Mouse (Mus musculus) liver, embryonic 14.5 days (tissue): ENCODE results near the gene Angptl2. TPM values are rescaled to one million over a fixed set of nuclear protein-coding genes. Genes with fewer than 3 reads are reported as not detected.

Experiments
- ATAC-seq: fragments of 200-750 bp; cut with Nextera tagmentation; 2 replicates; pipeline ENCODE4 v1.8.0; 2017; ENCODE audit warnings: moderate number of reproducible peaks, mild to moderate bottlenecking, moderate library complexity; ENCODE audit not compliant: insufficient read depth
- DNase-seq, 3 experiments: peaks; one replicate each; pipeline ENCODE4 v3.0.0-alpha.2; 2012 to 2013; ENCODE audit warnings: low read depth in 3 of 3, low spot score in 3 of 3
- H3K27ac ChIP-seq: fragments of 300-500 bp; sonication (generic); 2 replicates; pipeline ENCODE4 v1.5.1; 2014; ENCODE audit warnings: moderate library complexity, mild to moderate bottlenecking, control low read depth, inconsistent platforms
- H3K27me3 ChIP-seq: fragments of 300-500 bp; sonication (generic); 2 replicates; pipeline ENCODE4 v1.6.1; 2014; ENCODE audit warnings: mild to moderate bottlenecking, low read length, moderate library complexity; ENCODE audit not compliant: control insufficient read depth, insufficient read depth
- H3K36me3 ChIP-seq: fragments of 300-500 bp; sonication (generic); replicated peaks from 2 replicates; pipeline ENCODE4 v1.6.1; 2014; ENCODE audit warnings: low read depth; ENCODE audit not compliant: control insufficient read depth, insufficient read depth
- H3K4me1 ChIP-seq, 2 experiments: fragments of 200-500 bp in 1 of 2; fragments of 300-500 bp in 1 of 2; sonication (generic) in 1 of 2; replicated peaks; 2 replicates each; pipeline ENCODE4 v1.6.1; 2012 to 2014; ENCODE audit warnings: antibody characterized with exemption in 1 of 2, inconsistent platforms in 1 of 2, low read length in 1 of 2; ENCODE audit not compliant: control insufficient read depth in 2 of 2, insufficient read depth in 2 of 2
- H3K4me2 ChIP-seq: fragments of 300-500 bp; sonication (generic); 2 replicates; pipeline ENCODE4 v1.6.1; 2014; ENCODE audit warnings: low read depth, mild to moderate bottlenecking, control low read depth, moderate library complexity
- H3K4me3 ChIP-seq, 2 experiments: fragments of 200-500 bp in 1 of 2; fragments of 300-500 bp in 1 of 2; sonication (generic) in 1 of 2; 2 replicates each; pipeline ENCODE4 v1.5.1; 2012 to 2014; ENCODE audit warnings: low read depth in 2 of 2, low read length in 2 of 2, mild to moderate bottlenecking in 2 of 2, control low read depth in 1 of 2, inconsistent platforms in 1 of 2, moderate library complexity in 1 of 2; ENCODE audit not compliant: insufficient read depth in 1 of 2
- H3K9ac ChIP-seq: fragments of 300-500 bp; sonication (generic); replicated peaks from 2 replicates; pipeline ENCODE4 v1.6.1; 2014; ENCODE audit warnings: mild to moderate bottlenecking, control low read depth, moderate library complexity
- H3K9me3 ChIP-seq: fragments of 300-500 bp; sonication (generic); 2 replicates; pipeline ENCODE4 v1.6.1; 2016; ENCODE audit warnings: low read length, mixed read lengths; ENCODE audit not compliant: control insufficient read depth
- CTCF ChIP-seq: IDR thresholded peaks from 2 replicates; pipeline ENCODE4 v1.5.1; 2016; ENCODE audit warnings: antibody characterized with exemption, low read depth, control low read depth
- EP300 ChIP-seq: IDR thresholded peaks from 2 replicates; pipeline ENCODE4 v1.6.1; 2016; ENCODE audit warnings: antibody characterized with exemption, low read depth
- WGBS: fragments of 180-500 bp; shearing (Covaris S2); extraction: QIAGEN DNeasy Blood & Tissue Kit; methylation state at CpG from one replicate; pipeline ENCODE4 v1.1.7; 2014; ENCODE audit not compliant: insufficient replicate concordance; 5-methylcytosine and 5-hydroxymethylcytosine counted together
- polyA plus RNA-seq, 2 experiments: library from polyadenylated mRNA; depleted of rRNA in 1 of 2; stranded (reverse) in 1 of 2; unstranded in 1 of 2; fragments of >200 nt; fragmentation: Nextera tagmentation in 1 of 2; extraction: Ambion mirVana in 1 of 2; gene quantifications; 2 replicates each; pipeline versions ENCODE4 v1.2.1 to v1.2.3; 2012 to 2014

The Angptl2 gene
- polyA plus RNA-seq, 2 experiments = 1.3 to 1.8 TPM

DNA sequence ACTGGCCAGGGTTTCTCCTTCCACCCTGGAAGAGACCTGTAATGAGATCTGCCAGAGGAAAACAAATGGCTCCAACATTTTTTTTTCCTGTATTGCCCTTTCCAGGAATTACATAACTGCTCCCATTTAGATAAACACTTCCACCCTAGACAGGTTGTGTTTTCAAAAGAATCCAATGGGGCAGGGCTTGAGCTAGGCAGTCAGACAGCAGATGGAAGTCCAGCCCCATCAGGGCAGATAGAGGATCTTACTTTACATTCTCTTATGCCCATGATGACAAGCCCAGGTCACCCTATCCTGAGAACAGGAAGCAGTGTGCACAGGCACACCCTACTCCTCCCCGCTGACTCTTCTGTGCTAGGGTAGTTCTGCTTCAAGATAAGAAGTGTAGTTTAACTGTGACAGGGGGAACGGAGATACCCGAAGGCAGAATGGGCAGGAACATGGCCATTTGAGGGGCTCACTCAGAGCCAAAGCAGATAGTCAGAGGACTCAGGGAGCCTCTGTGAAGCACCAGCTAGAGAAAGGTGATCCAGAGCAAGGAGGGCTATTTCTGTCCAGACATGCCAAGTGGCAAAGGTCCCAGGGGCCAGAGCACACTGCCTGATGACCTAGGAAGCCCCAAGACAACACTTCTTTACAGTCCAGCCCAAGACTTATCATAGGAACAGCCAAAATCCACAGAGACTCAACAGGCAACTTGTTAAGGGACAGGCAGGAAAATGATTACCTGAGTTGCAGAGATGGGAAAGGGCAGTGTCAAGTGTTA, 41.1 kb downstream of the Angptl2 start:
- H3K27me3 ChIP-seq = no peaks in the 10 kb centered on the region
- TF ChIP-seq EP300 = peak; percentile 50
- TF ChIP-seq CTCF = no peak
- H3K9ac ChIP-seq = no peak overlapping the region
- H3K9me3 ChIP-seq = no peaks in the 10 kb centered on the region
- whole genome bisulfite sequencing = 16% methylated on average over 3 of the region's 3 CpGs
- peaks cover 7 to 32% of the 10 kb centered on the region in 2 experiments; a peak in 3 of 4 replicates for H3K4me1 ChIP-seq
- H3K27ac ChIP-seq = 0 out of 2 replicates have a peak overlapping the region, but pooled peaks have one; percentile 2
- H3K4me2 ChIP-seq = peak overlapping the region; percentile 4; the same call in 1 of the 2 replicates
- no peak overlapping the region for H3K4me3 ChIP-seq
- ATAC-seq = peak; percentile 93
- no peaks in the 10 kb centered on the region for H3K36me3 ChIP-seq
- DNase-seq = peak; percentile 39 to 43 (median 40)

DNA sequence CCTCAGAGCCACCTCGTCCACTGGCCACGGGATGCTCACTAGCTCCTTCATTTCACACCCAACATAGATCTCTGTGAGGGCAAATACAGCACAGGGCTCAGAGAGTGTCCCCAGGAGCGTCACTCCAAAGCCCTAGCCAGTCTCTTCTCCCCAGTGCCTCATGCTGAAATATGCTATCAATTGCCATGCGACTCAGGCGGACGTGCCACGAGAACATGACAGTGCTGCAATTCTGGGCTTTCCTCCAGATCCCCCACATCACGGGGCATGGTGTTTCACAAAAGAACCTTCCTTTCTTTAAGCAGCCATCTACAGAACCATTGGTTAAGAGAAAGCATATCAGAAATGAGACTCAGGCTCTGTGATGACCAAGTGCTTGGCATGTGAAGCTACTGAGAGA, 44.9 kb downstream of the Angptl2 start:
- Histone ChIP-seq H3K4me2 (no peak overlapping the region), H3K4me3 (no peak overlapping the region), H3K4me1 (peaks cover 7 to 20% of the 10 kb centered on the region in 2 experiments; a peak in 3 of 4 replicates), H3K27me3 (no peaks in the 10 kb centered on the region), H3K36me3 (no peaks in the 10 kb centered on the region), H3K9ac (no peak overlapping the region), H3K27ac (no peak overlapping the region), H3K9me3 (no peaks in the 10 kb centered on the region)
- whole genome bisulfite sequencing = 72% methylated on average over 8 of the region's 8 CpGs
- TF ChIP-seq CTCF (no peak), EP300 (no peak)
- ATAC-seq = no peak
- no peak for DNase-seq

DNA sequence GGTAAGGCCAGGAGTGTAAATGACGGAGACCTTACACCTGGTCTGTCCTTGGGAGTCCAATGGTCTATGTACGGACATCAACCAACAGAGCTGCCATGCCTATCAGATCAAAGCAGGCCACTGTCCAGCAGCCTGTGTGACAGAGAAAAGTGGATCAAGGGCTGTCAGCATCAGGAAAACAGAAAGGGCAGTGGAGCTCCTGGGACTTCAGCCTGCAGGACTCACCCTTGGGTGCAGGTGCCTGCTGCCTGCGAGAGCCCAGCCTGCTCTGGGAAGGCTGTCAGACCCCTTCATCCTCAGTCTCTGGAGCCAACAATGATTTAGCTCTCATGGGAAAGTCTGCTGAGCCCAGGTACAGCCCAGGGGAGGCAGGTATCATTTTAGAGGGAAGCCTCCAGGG, 45.6 kb downstream of the Angptl2 start:
- no peak for ATAC-seq
- H3K4me1 ChIP-seq = peaks cover 5 to 14% of the 10 kb centered on the region in 2 experiments; a peak in 3 of 4 replicates
- 66% methylated on average over 3 of the region's 3 CpGs for WGBS
- no peak overlapping the region for H3K4me3 ChIP-seq
- no peaks in the 10 kb centered on the region for H3K36me3 ChIP-seq
- no peak overlapping the region for H3K4me2 ChIP-seq
- H3K9me3 ChIP-seq = no peaks in the 10 kb centered on the region
- H3K27me3 ChIP-seq = no peaks in the 10 kb centered on the region
- TF ChIP-seq CTCF (no peak), EP300 (no peak)
- H3K9ac ChIP-seq = no peak overlapping the region
- no peak for DNase-seq
- H3K27ac ChIP-seq = no peak overlapping the region

DNA sequence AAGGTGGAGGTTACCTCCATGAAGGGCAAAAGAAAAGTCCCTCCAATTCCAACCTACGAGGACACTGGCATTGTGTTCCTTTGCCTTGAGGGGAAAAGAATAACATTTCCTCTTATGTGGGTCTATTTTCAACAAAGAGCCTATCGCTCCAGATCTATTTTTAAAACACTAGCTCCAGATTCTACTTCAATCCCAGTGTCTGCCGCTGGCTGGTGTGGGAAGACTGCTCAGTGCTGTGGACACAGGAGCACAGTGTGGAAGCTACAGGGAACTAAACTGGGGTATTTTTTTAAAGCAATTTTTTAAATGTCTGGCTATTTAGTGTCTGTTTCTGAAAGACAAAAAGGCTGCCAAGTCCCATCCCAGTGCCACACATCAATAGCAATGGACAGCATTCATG, 49.9 kb downstream of the Angptl2 start:
- 55% methylated on average over 3 of the region's 3 CpGs for WGBS
- H3K27ac ChIP-seq = no peak overlapping the region

DNA sequence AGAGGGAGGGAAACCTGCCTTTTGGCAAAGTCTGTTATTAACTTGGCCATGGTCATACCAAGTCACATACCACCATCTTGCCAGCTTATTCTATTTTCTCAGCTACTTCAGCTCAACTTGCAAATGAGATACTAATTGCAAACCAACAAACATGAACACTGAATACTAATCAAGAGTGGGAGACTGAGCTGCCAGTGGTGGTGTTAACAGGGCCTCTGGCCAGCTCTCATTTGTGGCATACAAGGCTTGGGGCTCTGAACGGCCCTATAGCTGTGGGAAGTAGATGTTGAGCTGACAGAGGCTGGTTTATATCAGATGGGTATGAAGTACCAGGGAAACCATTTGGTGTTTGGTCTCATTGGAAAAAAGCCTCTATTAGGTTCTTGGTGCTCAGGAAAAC, 51.2 kb downstream of the Angptl2 start:
- DNase-seq (no peak), ATAC-seq (no peak)
- Histone ChIP-seq H3K27me3 (no peaks in the 10 kb centered on the region), H3K4me2 (no peak overlapping the region), H3K4me1 (no peaks in the 10 kb centered on the region; a peak in 2 of 4 replicates), H3K27ac (no peak overlapping the region), H3K4me3 (no peak overlapping the region), H3K9me3 (no peaks in the 10 kb centered on the region), H3K9ac (no peak overlapping the region), H3K36me3 (no peaks in the 10 kb centered on the region)
- no peak for TF ChIP-seq EP300
- TF ChIP-seq CTCF = no peak
- WGBS = 52% methylated on average over 1 of the region's 1 CpGs

More for the DNA sequence above, 49.9 kb downstream of the Angptl2 start:
- no peak overlapping the region for H3K4me2 ChIP-seq
- H3K36me3 ChIP-seq = no peaks in the 10 kb centered on the region
- TF ChIP-seq CTCF (no peak), EP300 (no peak)
- no peaks in the 10 kb centered on the region for H3K9me3 ChIP-seq
- H3K9ac ChIP-seq = no peak overlapping the region
- DNase-seq (no peak), ATAC-seq (no peak)
- H3K4me3 ChIP-seq = no peak overlapping the region
- H3K4me1 ChIP-seq = no peaks in the 10 kb centered on the region; a peak in 1 of 4 replicates
- H3K27me3 ChIP-seq = no peaks in the 10 kb centered on the region
